Mouse (Mus musculus): ENCODE data around the gene Nin.

Gene Nin

GRCm38 (mm10) chr12:70083737-70084136 lies 29.8 kb downstream of the Nin start:
- in situ Hi-C loops (cut with MboI, MseI): no loop called here

GRCm38 (mm10) chr12:70082935-70083532 lies 30.5 kb downstream of the Nin start:
- in situ Hi-C loops (cut with MboI, MseI): no loop called here

- in situ Hi-C loops (cut with MboI, MseI): no loop called here
These were observed 31.0 kb downstream of the Nin start for GRCm38 (mm10) chr12:70082485-70082884.

GRCm38 (mm10) chr12:70078471-70079025 lies 35.0 kb downstream of the Nin start:
- in situ Hi-C loops (cut with MboI, MseI): no loop called here

- in situ Hi-C loops (cut with MboI, MseI): no loop called here
These were observed 37.0 kb downstream of the Nin start for GRCm38 (mm10) chr12:70076493-70076892.

- in situ Hi-C loops (cut with MboI, MseI): no loop called here
These were observed 38.5 kb downstream of the Nin start for GRCm38 (mm10) chr12:70075001-70075400.

- in situ Hi-C loops (cut with MboI, MseI): no loop called here
These were observed 42.6 kb downstream of the Nin start for GRCm38 (mm10) chr12:70070888-70071287.

- in situ Hi-C loops (cut with MboI, MseI): no loop called here
These were observed 43.2 kb downstream of the Nin start for GRCm38 (mm10) chr12:70070306-70070705.

GRCm38 (mm10) chr12:70068647-70069257 lies 44.8 kb downstream of the Nin start:
- in situ Hi-C loops (cut with MboI, MseI): no loop called here

GRCm38 (mm10) chr12:70067849-70068248 lies 45.7 kb downstream of the Nin start:
- in situ Hi-C loops (cut with MboI, MseI): no loop called here

GRCm38 (mm10) chr12:70062114-70062513 lies 51.4 kb downstream of the Nin start:
- in situ Hi-C loops (cut with MboI, MseI): no loop called here

GRCm38 (mm10) chr12:70058956-70059851 lies 54.3 kb downstream of the Nin start:
- in situ Hi-C loops (cut with MboI, MseI): loop anchor here (5.0 kb wide), 1 partner anchor 37 kb away; no protein-coding TSS in a partner anchor

- in situ Hi-C loops (cut with MboI, MseI): no loop called here
These were observed 62.8 kb downstream of the Nin start for GRCm38 (mm10) chr12:70050699-70051098.

- in situ Hi-C loops (cut with MboI, MseI): loop anchor here (25.0 kb wide), 1 partner anchor 1389 kb away; no protein-coding TSS in a partner anchor
These were observed 64.8 kb downstream of the Nin start for GRCm38 (mm10) chr12:70048741-70049140.

GRCm38 (mm10) chr12:70047281-70047680 lies 66.2 kb downstream of the Nin start:
- in situ Hi-C loops (cut with MboI, MseI): loop anchor here (25.0 kb wide), 1 partner anchor 1390 kb away; no protein-coding TSS in a partner anchor

- in situ Hi-C loops (cut with MboI, MseI): loop anchor here (25.0 kb wide), 1 partner anchor 1393 kb away; no protein-coding TSS in a partner anchor
These were observed 69.2 kb downstream of the Nin start for GRCm38 (mm10) chr12:70044353-70044752.

- in situ Hi-C loops (cut with MboI, MseI): loop anchor here (25.0 kb wide), 1 partner anchor 1394 kb away; no protein-coding TSS in a partner anchor
These were observed 70.1 kb downstream of the Nin start for GRCm38 (mm10) chr12:70043421-70043820.

GRCm38 (mm10) chr12:70040981-70041380 lies 72.5 kb downstream of the Nin start:
- in situ Hi-C loops (cut with MboI, MseI): loop anchor here (25.0 kb wide), 1 partner anchor 1396 kb away; no protein-coding TSS in a partner anchor

- in situ Hi-C loops (cut with MboI, MseI): loop anchor here (25.0 kb wide), 1 partner anchor 1400 kb away; no protein-coding TSS in a partner anchor
These were observed 76.7 kb downstream of the Nin start for GRCm38 (mm10) chr12:70036722-70037305.

- in situ Hi-C loops (cut with MboI, MseI): loop anchor here (25.0 kb wide), 1 partner anchor 1411 kb away; no protein-coding TSS in a partner anchor
These were observed 87.3 kb downstream of the Nin start for GRCm38 (mm10) chr12:70026233-70026632.

- in situ Hi-C loops (cut with MboI, MseI): loop anchor here (25.0 kb wide), 1 partner anchor 1412 kb away; no protein-coding TSS in a partner anchor
These were observed 88.1 kb downstream of the Nin start for GRCm38 (mm10) chr12:70025431-70025830.

Measured in T-helper 1 cell (primary cell).